Mouse (Mus musculus): ENCODE data around the gene Mknk1. TPM values are rescaled to one million over a fixed set of nuclear protein-coding genes. Genes with fewer than 3 reads are reported as not detected.

Gene Mknk1
- total RNA-seq (2014; fragmentation: Nextera tagmentation), result 30.0 and 48.8 TPM in 2 replicates
- 30.2 and 39.0 TPM in 2 replicates for total RNA-seq (2017)

GRCm38 (mm10) chr4:115838696-115839641 is at the start of gene Mknk1:
Gene Mknk1 (plus strand): TSS chr4:115839198.
- ATAC-seq (replicated peaks; ENCODE audit: poor library complexity, severe bottlenecking), result peak; percentile 84

- no peak for ATAC-seq (replicated peaks; ENCODE audit: poor library complexity, severe bottlenecking)
These were observed 48.1 kb upstream of the Mknk1 start for GRCm38 (mm10) chr4:115790864-115791263.

GRCm38 (mm10) chr4:115795360-115795759 is 43.6 kb upstream of the Mknk1 start:
- ATAC-seq (replicated peaks; ENCODE audit: poor library complexity, severe bottlenecking), result no peak

- no peak for ATAC-seq (replicated peaks; ENCODE audit: poor library complexity, severe bottlenecking)
These were observed 39.0 kb upstream of the Mknk1 start for GRCm38 (mm10) chr4:115799981-115800380.

- no peak for ATAC-seq (replicated peaks; ENCODE audit: poor library complexity, severe bottlenecking)
These were observed 26.7 kb upstream of the Mknk1 start for GRCm38 (mm10) chr4:115812326-115812725.

- ATAC-seq (replicated peaks; ENCODE audit: poor library complexity, severe bottlenecking), result no peak
These were observed 23.4 kb upstream of the Mknk1 start for GRCm38 (mm10) chr4:115815606-115816005.

GRCm38 (mm10) chr4:115820199-115820598 is 18.8 kb upstream of the Mknk1 start:
- no peak for ATAC-seq (replicated peaks; ENCODE audit: poor library complexity, severe bottlenecking)

GRCm38 (mm10) chr4:115820944-115821343 is 18.1 kb upstream of the Mknk1 start:
- no peak for ATAC-seq (replicated peaks; ENCODE audit: poor library complexity, severe bottlenecking)

- no peak for ATAC-seq (replicated peaks; ENCODE audit: poor library complexity, severe bottlenecking)
These were observed 17.6 kb upstream of the Mknk1 start for GRCm38 (mm10) chr4:115821431-115821830.

- no peak for ATAC-seq (replicated peaks; ENCODE audit: poor library complexity, severe bottlenecking)
These were observed 17.1 kb upstream of the Mknk1 start for GRCm38 (mm10) chr4:115821928-115822327.

- ATAC-seq (replicated peaks; ENCODE audit: poor library complexity, severe bottlenecking), result no peak
These were observed 14.8 kb upstream of the Mknk1 start for GRCm38 (mm10) chr4:115824178-115824577.

- peak; percentile 60 for ATAC-seq (replicated peaks; ENCODE audit: poor library complexity, severe bottlenecking)
These were observed 13.7 kb upstream of the Mknk1 start for GRCm38 (mm10) chr4:115825271-115825670.

- ATAC-seq (replicated peaks; ENCODE audit: poor library complexity, severe bottlenecking), result no peak
These were observed 11.9 kb upstream of the Mknk1 start for GRCm38 (mm10) chr4:115827066-115827465.

- ATAC-seq (replicated peaks; ENCODE audit: poor library complexity, severe bottlenecking), result no peak
These were observed 11.5 kb upstream of the Mknk1 start for GRCm38 (mm10) chr4:115827535-115827887.

GRCm38 (mm10) chr4:115827888-115828571 is 11.0 kb upstream of the Mknk1 start, which contains the start of gene Mob3c:
Gene Mob3c (plus strand): TSS chr4:115828092.
- peak; percentile 74 for ATAC-seq (replicated peaks; ENCODE audit: poor library complexity, severe bottlenecking)

GRCm38 (mm10) chr4:115828572-115828902 is 10.5 kb upstream of the Mknk1 start:
- no peak for ATAC-seq (replicated peaks; ENCODE audit: poor library complexity, severe bottlenecking)

- 0 out of 2 replicates have a peak, but pooled peaks have one; percentile 18 for ATAC-seq (replicated peaks; ENCODE audit: poor library complexity, severe bottlenecking)
These were observed 8.5 kb upstream of the Mknk1 start for GRCm38 (mm10) chr4:115830491-115830890.

- no peak for ATAC-seq (replicated peaks; ENCODE audit: poor library complexity, severe bottlenecking)
These were observed 7.8 kb upstream of the Mknk1 start for GRCm38 (mm10) chr4:115831221-115831620.

GRCm38 (mm10) chr4:115832040-115832439 is 7.0 kb upstream of the Mknk1 start:
- ATAC-seq (replicated peaks; ENCODE audit: poor library complexity, severe bottlenecking), result no peak

- peak; percentile 34 for ATAC-seq (replicated peaks; ENCODE audit: poor library complexity, severe bottlenecking)
These were observed 3.4 kb upstream of the Mknk1 start for GRCm38 (mm10) chr4:115835576-115835975.

GRCm38 (mm10) chr4:115838196-115838595 is 802 bp upstream of the Mknk1 start:
- ATAC-seq (replicated peaks; ENCODE audit: poor library complexity, severe bottlenecking), result peak; percentile 43
